Mouse (Mus musculus) heart, embryonic 16.5 days (tissue): ENCODE results near the gene Fbxl8. TPM values are rescaled to one million over a fixed set of nuclear protein-coding genes. Genes with fewer than 3 reads are reported as not detected.

Source experiments
- ATAC-seq: fragments of 200-750 bp; cut with Nextera tagmentation; replicated peaks from 2 replicates; pipeline ENCODE4 v1.8.0; 2017; ENCODE audit warnings: moderate number of reproducible peaks; ENCODE audit not compliant: insufficient read depth, low FRiP score; ENCODE audit errors: extremely low read depth
- H3K27ac ChIP-seq: fragments of 300-500 bp; sonication (generic); 2 replicates; pipeline ENCODE4 v1.5.1; 2014; ENCODE audit warnings: mild to moderate bottlenecking, low read length, control low read depth, moderate library complexity
- H3K27me3 ChIP-seq: fragments of 300-500 bp; sonication (generic); 2 replicates; pipeline ENCODE4 v1.6.1; 2014; ENCODE audit warnings: low read length, mixed read lengths; ENCODE audit not compliant: control insufficient read depth, insufficient read depth
- H3K36me3 ChIP-seq: fragments of 300-500 bp; sonication (generic); 2 replicates; pipeline ENCODE4 v1.6.1; 2014; ENCODE audit not compliant: control insufficient read depth, insufficient read depth
- H3K4me1 ChIP-seq: fragments of 300-500 bp; sonication (generic); 2 replicates; pipeline ENCODE4 v1.6.1; 2014; ENCODE audit warnings: low read length, mixed read lengths; ENCODE audit not compliant: control insufficient read depth, insufficient read depth
- H3K4me2 ChIP-seq: fragments of 300-500 bp; sonication (generic); 2 replicates; pipeline ENCODE4 v1.6.1; 2014; ENCODE audit warnings: low read depth, mild to moderate bottlenecking, control low read depth, low read length
- H3K4me3 ChIP-seq: fragments of 300-500 bp; sonication (generic); 2 replicates; pipeline ENCODE4 v1.5.1; 2014; ENCODE audit warnings: mild to moderate bottlenecking, control low read depth, low read length
- H3K9ac ChIP-seq: fragments of 300-500 bp; sonication (generic); 2 replicates; pipeline ENCODE4 v1.6.1; 2014; ENCODE audit warnings: low read length, control low read depth
- H3K9me3 ChIP-seq: fragments of 300-500 bp; sonication (generic); replicated peaks from 2 replicates; pipeline ENCODE4 v1.6.1; 2016; ENCODE audit warnings: low read length; ENCODE audit not compliant: control insufficient read depth
- WGBS: fragments of 180-500 bp; shearing (Covaris S2); extraction: QIAGEN DNeasy Blood & Tissue Kit; methylation state at CpG from one replicate; pipeline ENCODE4 v1.1.7; 2014; 5-methylcytosine and 5-hydroxymethylcytosine counted together
- polyA plus RNA-seq: library from polyadenylated mRNA; unstranded; fragments of >200 nt; fragmentation: Nextera tagmentation; extraction: Ambion mirVana; gene quantifications from 2 replicates; pipeline ENCODE4 v1.2.1, GENCODE M21; 2015

The Fbxl8 gene
- polyA plus RNA-seq, 1 experiment from 2014 or later = 5.0 TPM

DNA sequence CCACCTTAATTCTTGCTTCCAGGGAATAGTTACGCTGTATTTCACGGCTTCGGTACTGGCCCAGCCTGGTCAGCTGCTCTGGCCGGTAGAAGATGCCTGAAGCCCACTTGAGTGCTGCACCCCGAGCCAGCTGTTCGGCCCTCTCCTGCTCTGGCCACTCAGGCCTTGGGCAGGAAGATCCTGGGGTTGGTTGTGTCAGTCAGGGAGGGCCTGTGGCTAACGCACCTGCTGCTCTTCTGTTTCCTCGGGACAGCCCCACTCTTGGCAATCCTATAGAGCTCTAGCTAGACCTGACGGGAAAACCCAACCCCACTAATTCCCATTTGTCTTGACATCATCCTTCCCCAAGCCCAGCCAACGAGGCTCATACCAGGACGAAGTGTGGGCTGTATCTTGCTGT is 30.8 kb downstream of the Fbxl8 start:
- ATAC-seq = no peak
- H3K4me3 ChIP-seq = peak overlapping the region; percentile 37
- H3K9ac ChIP-seq = peak overlapping the region; percentile 31
- peak overlapping the region; percentile 52 for H3K4me2 ChIP-seq
- H3K27ac ChIP-seq = peak overlapping the region; percentile 56
- no peaks in the 10 kb centered on the region for H3K9me3 ChIP-seq
- H3K27me3 ChIP-seq = peaks cover 6% of the 10 kb centered on the region; the same call in 1 of the 2 replicates
- peaks cover 24% of the 10 kb centered on the region for H3K4me1 ChIP-seq
- WGBS = 57% methylated on average over 11 of the region's 11 CpGs
- H3K36me3 ChIP-seq = peaks cover 9% of the 10 kb centered on the region

DNA sequence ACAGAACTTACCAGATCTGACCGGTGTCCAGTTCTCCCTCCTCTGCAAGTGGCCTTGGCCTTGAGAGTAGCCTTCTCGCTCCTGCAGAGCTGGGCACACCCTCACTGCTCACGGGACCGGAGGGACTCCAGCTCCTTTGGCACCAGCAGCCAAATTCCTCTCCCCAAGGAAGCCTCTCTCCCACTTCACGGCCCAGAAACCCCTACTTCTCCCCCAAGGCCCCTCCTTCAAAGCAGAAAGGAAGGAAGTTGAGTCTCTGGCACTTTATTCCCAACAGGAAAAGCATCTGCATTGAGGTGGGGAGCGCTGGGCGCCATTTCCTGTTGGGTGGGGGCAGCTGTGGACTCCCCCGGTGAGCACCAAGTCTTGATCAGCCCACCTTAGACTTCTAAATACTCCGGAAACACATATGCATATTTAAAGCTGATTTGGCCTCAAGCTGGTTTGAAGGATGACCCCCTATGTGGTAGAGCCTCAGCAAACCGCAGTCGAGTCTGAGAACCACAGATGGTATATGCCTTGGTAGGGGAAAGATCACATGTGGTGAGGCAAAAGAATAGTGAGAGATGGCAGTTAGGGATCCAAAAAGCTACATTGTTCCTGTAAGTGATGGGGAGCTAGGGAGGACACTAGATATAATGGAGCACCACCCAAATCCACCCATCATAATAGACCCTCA is 31.6 kb downstream of the Fbxl8 start, which contains the start of gene Exoc3l:
TSS of gene Exoc3l (minus strand) at position 207 of the 679 bp plus-strand sequence.
- no peak for ATAC-seq
- Histone ChIP-seq H3K9me3 (no peaks in the 10 kb centered on the region), H3K27ac (peak within 1 kb of the TSS; percentile 79), H3K36me3 (peaks cover 17% of the 10 kb centered on the region), H3K4me1 (peaks cover 19% of the 10 kb centered on the region), H3K27me3 (no peaks in the 10 kb centered on the region), H3K4me2 (peak within 1 kb of the TSS; percentile 98), H3K9ac (peak within 1 kb of the TSS; percentile 92), H3K4me3 (peak within 1 kb of the TSS; percentile 89)
- 38% methylated on average over 11 of the region's 11 CpGs for WGBS

DNA sequence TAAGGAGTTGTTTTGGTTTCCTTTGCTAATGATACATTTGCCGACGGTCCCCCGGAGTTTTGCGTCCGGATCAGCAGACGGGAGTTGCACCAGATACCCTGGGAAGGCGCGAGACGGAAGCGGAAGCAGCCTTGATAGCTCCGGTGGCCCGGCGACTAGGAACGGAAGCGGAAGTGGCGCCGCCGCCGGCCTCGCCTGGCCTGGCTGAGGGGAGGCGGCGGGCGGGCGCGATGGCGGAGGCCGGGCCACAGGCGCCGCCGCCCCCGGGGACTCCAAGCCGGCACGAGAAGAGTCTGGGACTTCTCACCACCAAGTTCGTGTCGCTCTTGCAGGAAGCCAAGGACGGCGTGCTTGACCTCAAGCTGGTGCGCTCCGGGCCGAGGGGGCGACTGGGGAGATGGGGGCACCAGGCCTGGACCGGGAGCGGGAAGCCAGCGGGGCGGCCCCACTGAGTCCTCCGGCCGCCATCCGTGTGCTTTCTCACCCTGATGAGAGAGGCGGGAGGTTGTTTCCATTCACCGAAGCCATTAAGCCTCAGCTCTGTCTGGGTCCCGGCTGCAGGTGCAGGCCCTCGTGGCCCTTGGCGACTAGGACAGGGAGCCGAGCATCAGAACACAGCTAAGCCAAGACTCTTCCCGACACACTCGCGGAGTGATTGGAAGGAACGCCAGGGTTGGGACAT is 33.2 kb downstream of the Fbxl8 start, which contains the start of gene E2f4:
TSS of gene E2f4 (plus strand) at position 153 of the 682 bp plus-strand sequence.
- WGBS = under 1% methylated on average over 58 of the region's 58 CpGs
- ATAC-seq = peak; percentile 87
- H3K4me3 ChIP-seq = peak within 1 kb of the TSS; percentile 89
- H3K4me1 ChIP-seq = peaks cover 19% of the 10 kb centered on the region
- peaks cover 30% of the 10 kb centered on the region for H3K36me3 ChIP-seq
- no peaks in the 10 kb centered on the region for H3K9me3 ChIP-seq
- H3K27me3 ChIP-seq = no peaks in the 10 kb centered on the region
- peak within 1 kb of the TSS; percentile 98 for H3K4me2 ChIP-seq
- peak within 1 kb of the TSS; percentile 79 for H3K27ac ChIP-seq
- H3K9ac ChIP-seq = peak within 1 kb of the TSS; percentile 92

- H3K27me3 ChIP-seq = no peaks in the 10 kb centered on the region
- H3K4me1 ChIP-seq = peaks cover 21% of the 10 kb centered on the region
- peak overlapping the region; percentile 92 for H3K9ac ChIP-seq
- peaks cover 34% of the 10 kb centered on the region for H3K36me3 ChIP-seq
- H3K4me2 ChIP-seq = peak overlapping the region; percentile 98
- H3K4me3 ChIP-seq = peak overlapping the region; percentile 89
- no peak for ATAC-seq
- WGBS = 45% methylated on average over 18 of the region's 18 CpGs
- peak overlapping the region; percentile 79; the same call in 1 of the 2 replicates for H3K27ac ChIP-seq
- H3K9me3 ChIP-seq = no peaks in the 10 kb centered on the region
Observed at GRCm38 (mm10) chr8:105298351-105299252, 34.2 kb downstream of the Fbxl8 start.

DNA sequence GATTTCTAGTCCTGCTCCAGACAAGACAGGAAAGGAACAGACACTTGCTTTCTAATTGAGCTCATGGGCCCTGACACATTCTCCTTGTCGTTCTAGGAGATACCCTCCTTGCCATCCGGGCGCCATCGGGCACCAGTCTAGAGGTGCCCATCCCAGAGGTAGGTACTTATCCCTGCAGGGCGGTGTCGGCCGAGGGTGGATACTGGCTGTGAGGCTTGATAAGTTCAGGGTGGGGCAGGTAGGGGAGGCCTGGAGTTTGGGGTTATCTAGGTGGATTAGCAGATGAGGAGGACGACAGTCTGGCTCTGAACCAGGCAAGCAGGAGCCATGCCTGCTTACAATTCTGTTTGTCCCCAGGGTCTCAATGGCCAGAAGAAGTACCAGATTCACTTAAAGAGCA is 35.5 kb downstream of the Fbxl8 start:
- no peak overlapping the region for H3K27ac ChIP-seq
- H3K4me1 ChIP-seq = peaks cover 34% of the 10 kb centered on the region
- 87% methylated on average over 8 of the region's 8 CpGs for WGBS
- no peak overlapping the region for H3K4me3 ChIP-seq
- no peak overlapping the region for H3K4me2 ChIP-seq
- H3K9me3 ChIP-seq = no peaks in the 10 kb centered on the region
- peaks cover 37% of the 10 kb centered on the region for H3K36me3 ChIP-seq
- H3K9ac ChIP-seq = no peak overlapping the region
- H3K27me3 ChIP-seq = no peaks in the 10 kb centered on the region
- no peak for ATAC-seq

- H3K9ac ChIP-seq = no peak overlapping the region
- H3K9me3 ChIP-seq = no peaks in the 10 kb centered on the region
- WGBS = 75% methylated on average over 8 of the region's 8 CpGs
- peaks cover 40% of the 10 kb centered on the region for H3K36me3 ChIP-seq
- H3K27ac ChIP-seq = no peak overlapping the region
- no peak for ATAC-seq
- H3K4me2 ChIP-seq = no peak overlapping the region
- no peaks in the 10 kb centered on the region for H3K27me3 ChIP-seq
- H3K4me3 ChIP-seq = no peak overlapping the region
- peaks cover 39% of the 10 kb centered on the region for H3K4me1 ChIP-seq
Observed at GRCm38 (mm10) chr8:105303396-105303795, 38.9 kb downstream of the Fbxl8 start.

- ATAC-seq = no peak
- Histone ChIP-seq H3K4me1 (peaks cover 34% of the 10 kb centered on the region), H3K4me2 (no peak overlapping the region), H3K9ac (no peak overlapping the region), H3K4me3 (no peak overlapping the region), H3K27ac (peak overlapping the region; percentile 56), H3K27me3 (no peaks in the 10 kb centered on the region), H3K9me3 (no peaks in the 10 kb centered on the region), H3K36me3 (peaks cover 43% of the 10 kb centered on the region)
- WGBS = 57% methylated on average over 9 of the region's 9 CpGs
Observed at GRCm38 (mm10) chr8:105303874-105304273, 39.4 kb downstream of the Fbxl8 start.

DNA sequence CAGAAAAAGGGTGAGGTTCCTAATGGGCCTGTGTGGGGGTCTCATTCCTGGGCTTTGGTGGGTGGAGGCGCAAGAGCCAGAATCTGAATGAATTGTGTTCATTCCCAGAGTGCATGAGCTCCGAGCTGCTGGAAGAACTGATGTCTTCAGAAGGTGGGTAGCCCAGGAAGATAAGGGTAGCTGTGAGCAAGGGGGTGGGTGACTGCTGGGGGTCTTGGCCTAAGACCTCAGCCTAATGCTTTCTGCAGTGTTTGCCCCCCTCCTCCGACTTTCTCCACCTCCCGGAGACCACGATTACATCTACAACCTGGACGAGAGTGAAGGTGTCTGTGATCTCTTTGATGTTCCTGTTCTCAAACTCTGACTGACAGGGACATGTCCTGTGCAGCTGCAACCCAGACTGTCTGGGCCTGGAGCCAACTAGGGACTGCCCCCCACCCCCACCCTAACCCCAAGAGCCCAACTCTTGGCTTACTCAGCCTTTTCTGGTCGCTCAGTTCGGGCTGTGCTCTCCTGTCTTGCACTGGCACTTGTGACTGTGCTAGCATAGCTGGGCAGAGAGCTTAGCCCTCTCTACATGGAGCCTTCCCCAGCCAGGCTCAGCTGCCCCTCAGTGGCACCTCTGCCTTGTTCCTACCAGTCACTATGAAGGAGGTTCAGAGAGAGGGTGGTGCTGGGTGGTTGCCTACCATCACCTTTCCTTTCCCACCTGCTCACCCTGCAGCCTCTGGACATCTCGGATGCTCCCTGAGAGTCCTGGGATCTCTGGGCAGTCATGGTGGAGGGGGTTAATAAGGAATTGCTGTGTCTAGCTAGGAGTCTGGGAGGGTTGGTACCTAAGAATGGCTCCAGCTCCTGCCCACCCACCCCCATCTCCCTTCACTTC is 40.1 kb downstream of the Fbxl8 start:
- peak; percentile 45 for ATAC-seq
- peak overlapping the region; percentile 13; the same call in 1 of the 2 replicates for H3K9ac ChIP-seq
- no peaks in the 10 kb centered on the region for H3K27me3 ChIP-seq
- 33% methylated on average over 9 of the region's 9 CpGs for WGBS
- no peak overlapping the region for H3K4me3 ChIP-seq
- peaks cover 41% of the 10 kb centered on the region for H3K36me3 ChIP-seq
- peaks cover 32% of the 10 kb centered on the region for H3K4me1 ChIP-seq
- H3K4me2 ChIP-seq = no peak overlapping the region
- no peaks in the 10 kb centered on the region for H3K9me3 ChIP-seq
- peak overlapping the region; percentile 56 for H3K27ac ChIP-seq
